Mouse (Mus musculus): ENCODE results near the gene Tomm70a. TPM values are rescaled to one million over a fixed set of nuclear protein-coding genes. Genes with fewer than 3 reads are reported as not detected.
A peak's percentile ranks its signal among the peaks of the same experiment; 100 is the strongest.

Gene Tomm70a
- polyA plus RNA-seq, 1 experiment from 2014 or later, result 26.5 TPM

- H3K9ac ChIP-seq (ENCODE audit: low read length), result no peak overlapping the region
- DNase-seq (ENCODE audit: low spot score), result no peak
- WGBS, result 75% methylated on average over 4 of the region's 4 CpGs
- no peaks in the 10 kb centered on the region for H3K36me3 ChIP-seq (ENCODE audit: control insufficient read depth, insufficient read depth, low read length)
- H3K27ac ChIP-seq (replicated peaks), result 0 out of 2 replicates have a peak overlapping the region, but pooled peaks have one; percentile 24
- TF ChIP-seq CTCF (IDR thresholded peaks at IDR 0.05; ENCODE audit: low read depth) (no peak), EP300 (optimal IDR thresholded peaks at IDR 0.05) (no peak)
- no peak for ATAC-seq (ENCODE audit: low FRiP score, low TSS enrichment)
- no peaks in the 10 kb centered on the region for H3K4me1 ChIP-seq (replicated peaks; ENCODE audit: control insufficient read depth, insufficient read depth)
- no peaks in the 10 kb centered on the region for H3K27me3 ChIP-seq (ENCODE audit: control insufficient read depth, insufficient read depth, low read length)
- H3K9me3 ChIP-seq (ENCODE audit: control insufficient read depth, low read length), result no peaks in the 10 kb centered on the region
- no peak overlapping the region for H3K4me2 ChIP-seq (replicated peaks; ENCODE audit: low read depth)
- no peak overlapping the region for H3K4me3 ChIP-seq (ENCODE audit: low read depth, low read length)
These were observed 10.0 kb downstream of the Tomm70a start for GRCm38 (mm10) chr16:57131544-57131943.

- H3K27ac ChIP-seq (replicated peaks), result no peak overlapping the region
- H3K4me1 ChIP-seq (replicated peaks; ENCODE audit: control insufficient read depth, insufficient read depth), result no peaks in the 10 kb centered on the region
- H3K36me3 ChIP-seq (ENCODE audit: control insufficient read depth, insufficient read depth, low read length), result peaks cover 4% of the 10 kb centered on the region; the same call in 1 of the 2 replicates
- no peak for ATAC-seq (ENCODE audit: low FRiP score, low TSS enrichment)
- H3K9me3 ChIP-seq (ENCODE audit: control insufficient read depth, low read length), result no peaks in the 10 kb centered on the region
- TF ChIP-seq EP300 (optimal IDR thresholded peaks at IDR 0.05) (no peak), CTCF (IDR thresholded peaks at IDR 0.05; ENCODE audit: low read depth) (no peak)
- H3K27me3 ChIP-seq (ENCODE audit: control insufficient read depth, insufficient read depth, low read length), result no peaks in the 10 kb centered on the region
- no peak overlapping the region for H3K4me3 ChIP-seq (ENCODE audit: low read depth, low read length)
- H3K9ac ChIP-seq (ENCODE audit: low read length), result no peak overlapping the region
- no peak overlapping the region for H3K4me2 ChIP-seq (replicated peaks; ENCODE audit: low read depth)
- DNase-seq (ENCODE audit: low spot score), result no peak
- 15% methylated on average over 1 of the region's 1 CpGs for WGBS
These were observed 10.8 kb downstream of the Tomm70a start for GRCm38 (mm10) chr16:57132326-57132725.

DNA sequence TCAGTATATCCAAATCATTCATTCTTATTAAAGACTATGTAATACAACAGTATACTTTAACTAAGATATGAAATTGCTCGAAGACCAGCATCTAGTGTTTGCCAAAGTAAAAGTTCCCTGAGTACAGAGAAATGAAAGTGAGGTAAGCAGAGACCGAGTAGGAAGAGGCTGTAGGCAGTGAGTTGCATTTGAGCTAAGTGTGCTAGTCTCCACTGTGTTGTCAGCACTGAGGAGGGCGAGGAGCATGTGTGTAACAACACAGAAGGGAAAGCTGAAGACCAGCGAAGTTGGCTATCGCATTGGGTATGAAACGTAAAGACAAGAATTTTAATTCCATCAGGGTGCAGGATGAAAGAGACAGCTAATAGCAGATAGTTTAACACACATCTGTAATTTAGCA is 12.1 kb downstream of the Tomm70a start:
- Histone ChIP-seq H3K36me3 (ENCODE audit: control insufficient read depth, insufficient read depth, low read length) (peaks cover 7% of the 10 kb centered on the region; the same call in 1 of the 2 replicates), H3K4me3 (ENCODE audit: low read depth, low read length) (no peak overlapping the region), H3K4me2 (replicated peaks; ENCODE audit: low read depth) (no peak overlapping the region), H3K4me1 (replicated peaks; ENCODE audit: control insufficient read depth, insufficient read depth) (no peaks in the 10 kb centered on the region), H3K27ac (replicated peaks) (no peak overlapping the region), H3K9ac (ENCODE audit: low read length) (no peak overlapping the region), H3K27me3 (ENCODE audit: control insufficient read depth, insufficient read depth, low read length) (no peaks in the 10 kb centered on the region), H3K9me3 (ENCODE audit: control insufficient read depth, low read length) (no peaks in the 10 kb centered on the region)
- no peak for TF ChIP-seq EP300 (optimal IDR thresholded peaks at IDR 0.05)
- no peak for TF ChIP-seq CTCF (IDR thresholded peaks at IDR 0.05; ENCODE audit: low read depth)
- ATAC-seq (ENCODE audit: low FRiP score, low TSS enrichment) (no peak), DNase-seq (ENCODE audit: low spot score) (no peak)
- 91% methylated on average over 6 of the region's 6 CpGs for WGBS

DNA sequence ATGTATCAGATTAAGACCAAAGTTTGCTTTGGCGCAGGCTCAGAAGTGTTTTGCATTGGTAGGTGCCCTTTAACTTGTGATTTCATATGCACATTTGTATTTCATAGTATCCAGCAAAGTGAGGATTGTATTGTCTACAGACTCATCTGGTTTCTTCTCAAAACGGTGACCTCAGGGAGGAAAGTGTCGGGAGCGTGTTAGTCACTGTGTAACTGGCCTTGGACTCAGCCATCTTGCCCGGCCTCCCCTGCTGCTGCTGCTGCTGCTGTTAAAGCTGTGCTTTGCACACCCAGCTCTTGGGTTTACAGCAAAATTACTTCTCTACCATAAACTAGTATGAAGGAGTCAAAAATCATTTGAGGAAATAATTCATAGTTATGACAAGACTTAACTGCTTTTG is 23.2 kb downstream of the Tomm70a start:
- no peaks in the 10 kb centered on the region for H3K9me3 ChIP-seq (ENCODE audit: control insufficient read depth, low read length)
- no peak overlapping the region for H3K27ac ChIP-seq (replicated peaks)
- WGBS, result 88% methylated on average over 5 of the region's 5 CpGs
- H3K9ac ChIP-seq (ENCODE audit: low read length), result no peak overlapping the region
- peaks cover 10% of the 10 kb centered on the region for H3K36me3 ChIP-seq (ENCODE audit: control insufficient read depth, insufficient read depth, low read length)
- no peak overlapping the region for H3K4me2 ChIP-seq (replicated peaks; ENCODE audit: low read depth)
- no peak overlapping the region for H3K4me3 ChIP-seq (ENCODE audit: low read depth, low read length)
- TF ChIP-seq CTCF (IDR thresholded peaks at IDR 0.05; ENCODE audit: low read depth), result no peak
- TF ChIP-seq EP300 (optimal IDR thresholded peaks at IDR 0.05), result no peak
- H3K4me1 ChIP-seq (replicated peaks; ENCODE audit: control insufficient read depth, insufficient read depth), result no peaks in the 10 kb centered on the region
- ATAC-seq (ENCODE audit: low FRiP score, low TSS enrichment) (no peak), DNase-seq (ENCODE audit: low spot score) (no peak)
- H3K27me3 ChIP-seq (ENCODE audit: control insufficient read depth, insufficient read depth, low read length), result no peaks in the 10 kb centered on the region

- H3K4me3 ChIP-seq (ENCODE audit: low read depth, low read length), result no peak overlapping the region
- no peaks in the 10 kb centered on the region for H3K9me3 ChIP-seq (ENCODE audit: control insufficient read depth, low read length)
- no peak for ATAC-seq (ENCODE audit: low FRiP score, low TSS enrichment)
- H3K9ac ChIP-seq (ENCODE audit: low read length), result no peak overlapping the region
- WGBS, result 92% methylated on average over 4 of the region's 4 CpGs
- DNase-seq (ENCODE audit: low spot score), result no peak
- H3K4me2 ChIP-seq (replicated peaks; ENCODE audit: low read depth), result no peak overlapping the region
- H3K27me3 ChIP-seq (ENCODE audit: control insufficient read depth, insufficient read depth, low read length), result no peaks in the 10 kb centered on the region
- H3K36me3 ChIP-seq (ENCODE audit: control insufficient read depth, insufficient read depth, low read length), result no peaks in the 10 kb centered on the region
- no peak for TF ChIP-seq CTCF (IDR thresholded peaks at IDR 0.05; ENCODE audit: low read depth)
- no peak for TF ChIP-seq EP300 (optimal IDR thresholded peaks at IDR 0.05)
- no peaks in the 10 kb centered on the region for H3K4me1 ChIP-seq (replicated peaks; ENCODE audit: control insufficient read depth, insufficient read depth)
- H3K27ac ChIP-seq (replicated peaks), result no peak overlapping the region
These were observed 29.9 kb downstream of the Tomm70a start for GRCm38 (mm10) chr16:57151437-57151836.

DNA sequence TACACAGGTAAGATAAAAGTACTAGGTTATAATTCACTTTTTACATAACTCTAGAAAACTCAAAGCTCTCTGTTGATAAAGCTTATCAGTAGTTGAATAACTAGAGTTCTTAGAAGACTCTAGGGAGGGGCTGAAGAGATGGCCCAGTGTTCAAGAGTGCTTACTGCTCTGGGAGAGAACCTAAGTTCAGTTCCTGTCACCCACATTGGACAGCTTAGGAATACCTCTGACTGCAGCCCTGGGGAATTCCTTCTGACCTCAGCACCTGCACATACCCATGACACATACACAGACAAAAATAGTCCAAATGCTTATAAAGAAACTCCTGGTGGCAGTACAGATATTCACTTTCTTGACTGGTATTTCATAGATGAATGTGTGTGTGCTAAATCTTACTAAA is 34.4 kb downstream of the Tomm70a start:
- TF ChIP-seq CTCF (IDR thresholded peaks at IDR 0.05; ENCODE audit: low read depth) (no peak), EP300 (optimal IDR thresholded peaks at IDR 0.05) (no peak)
- Histone ChIP-seq H3K27me3 (ENCODE audit: control insufficient read depth, insufficient read depth, low read length) (no peaks in the 10 kb centered on the region), H3K9ac (ENCODE audit: low read length) (no peak overlapping the region), H3K9me3 (ENCODE audit: control insufficient read depth, low read length) (no peaks in the 10 kb centered on the region), H3K36me3 (ENCODE audit: control insufficient read depth, insufficient read depth, low read length) (peaks cover 4% of the 10 kb centered on the region; the same call in 1 of the 2 replicates), H3K27ac (replicated peaks) (no peak overlapping the region), H3K4me2 (replicated peaks; ENCODE audit: low read depth) (no peak overlapping the region), H3K4me3 (ENCODE audit: low read depth, low read length) (no peak overlapping the region), H3K4me1 (replicated peaks; ENCODE audit: control insufficient read depth, insufficient read depth) (no peaks in the 10 kb centered on the region)
- no peak for DNase-seq (ENCODE audit: low spot score)
- ATAC-seq (ENCODE audit: low FRiP score, low TSS enrichment), result no peak
